Mouse (Mus musculus) telencephalon, adult 2 months (tissue): ENCODE results near the gene Fgfrl1.

Experiments used
- DNase-seq: peaks from one replicate; pipeline ENCODE4 v3.0.0-alpha.2; 2011; ENCODE audit warnings: low read depth, low spot score

Fgfrl1 gene

DNA sequence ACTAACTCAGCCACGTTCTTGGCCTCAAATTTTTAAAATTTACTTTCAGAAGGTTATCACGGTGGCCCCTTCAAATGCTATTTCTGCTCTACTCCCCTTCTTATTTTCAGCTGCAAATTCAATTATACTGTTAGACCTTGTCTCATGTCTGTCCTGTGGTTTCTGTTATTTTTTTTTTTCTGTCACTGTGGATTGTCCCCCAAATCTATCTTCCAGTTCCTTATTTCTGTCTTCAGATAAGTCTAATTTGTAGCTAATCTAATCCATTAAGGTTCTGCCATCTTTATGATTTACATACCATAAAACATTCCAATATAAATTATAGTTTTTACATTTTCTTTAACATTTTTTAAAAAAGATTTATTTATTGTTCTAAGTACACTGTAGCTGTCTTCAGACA, 24.8 kb upstream of the Fgfrl1 start:
- DNase-seq: no peak

DNA sequence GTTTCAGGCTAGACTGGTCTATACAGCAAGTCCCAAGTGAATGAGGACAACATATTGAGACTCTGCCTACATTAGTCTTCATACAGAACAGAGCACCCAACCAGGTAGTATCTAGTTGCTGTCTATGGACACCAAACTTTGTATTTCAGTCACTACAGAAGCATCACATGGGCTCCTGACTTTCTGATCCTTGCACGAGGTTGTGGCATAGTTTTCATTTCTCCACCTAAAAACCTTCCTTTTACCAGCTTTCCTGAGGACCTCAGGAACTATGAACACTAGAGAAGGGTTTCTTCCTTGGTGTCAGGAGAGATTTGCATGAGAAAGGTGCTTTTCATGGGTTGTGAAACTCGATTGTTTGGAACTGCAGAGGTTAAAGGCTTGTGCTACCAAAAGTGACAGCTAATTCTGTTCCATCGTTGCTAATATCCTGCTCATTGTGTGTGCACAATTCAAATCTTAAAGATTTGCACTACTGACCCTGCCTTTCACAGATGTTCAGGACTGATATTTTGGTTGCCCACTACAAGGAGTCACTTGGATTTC, 23.7 kb upstream of the Fgfrl1 start:
- no peak for DNase-seq

DNA sequence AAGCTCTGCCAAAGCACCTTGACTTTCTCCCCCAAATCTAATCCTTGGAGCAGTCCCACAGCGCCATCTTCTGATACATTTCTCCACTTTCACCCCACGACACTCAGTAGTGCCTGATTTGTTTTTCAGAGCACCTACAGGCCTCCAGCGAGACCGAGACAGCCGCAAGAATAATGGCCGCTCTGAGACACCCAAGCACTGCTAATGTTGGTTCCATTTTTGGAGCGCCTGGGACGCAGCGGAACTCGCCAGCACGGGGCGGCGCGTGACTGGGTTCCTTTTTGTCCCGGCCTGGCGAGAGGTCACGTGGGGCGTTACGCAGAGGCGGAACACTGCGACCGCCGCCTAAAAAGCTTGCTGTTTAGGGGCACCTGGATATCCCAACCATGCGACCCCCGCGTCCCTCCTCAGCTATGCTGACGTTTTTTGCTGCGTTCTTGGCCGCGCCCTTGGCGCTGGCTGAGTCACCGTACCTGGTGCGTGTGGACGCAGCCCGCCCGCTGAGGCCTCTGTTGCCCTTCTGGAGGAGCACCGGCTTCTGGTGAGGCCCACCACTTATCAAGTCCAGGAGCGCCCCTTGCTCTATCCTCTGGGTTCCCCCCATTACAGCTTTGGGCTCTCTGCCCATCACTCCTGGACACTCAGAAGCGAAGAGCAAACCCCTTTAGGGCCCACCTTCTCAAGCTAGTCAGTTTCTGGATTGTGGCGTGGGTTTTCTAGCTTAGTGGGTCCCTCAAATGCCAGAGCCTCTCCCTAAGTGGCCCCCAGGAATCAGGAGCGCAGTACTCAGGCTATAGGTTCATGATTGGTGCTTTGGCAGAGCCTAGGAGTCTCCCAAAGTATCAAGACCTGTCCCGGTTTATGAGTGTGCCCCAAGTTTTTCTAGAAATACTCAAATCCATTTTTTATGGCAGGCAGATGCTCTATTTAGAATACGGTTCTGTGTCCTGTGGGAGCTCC, 22.9 kb upstream of the Fgfrl1 start, which contains the start of gene Dgkq:
Gene Dgkq (minus strand): TSS at position 696 of the 960 bp plus-strand sequence.
- DNase-seq: peak; percentile 81

DNA sequence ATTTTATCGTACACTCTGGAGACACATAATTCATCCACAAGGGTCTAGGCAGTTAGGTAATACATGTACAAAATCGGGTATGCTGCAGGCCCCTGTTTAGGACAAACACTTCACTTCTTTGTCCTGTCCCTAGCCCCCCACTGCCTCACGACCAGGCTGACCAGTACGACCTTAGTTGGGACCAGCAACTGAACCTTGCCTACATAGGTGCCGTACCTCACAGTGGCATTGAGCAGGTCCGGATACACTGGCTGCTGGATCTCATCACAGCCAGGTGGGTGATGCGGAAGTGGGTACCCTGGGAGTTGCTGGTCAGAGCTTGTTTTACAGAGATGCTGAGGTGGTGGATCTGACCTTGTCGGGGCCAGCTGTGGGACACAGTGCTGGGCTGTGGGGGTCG, 22.2 kb upstream of the Fgfrl1 start:
- no peak for DNase-seq

DNA sequence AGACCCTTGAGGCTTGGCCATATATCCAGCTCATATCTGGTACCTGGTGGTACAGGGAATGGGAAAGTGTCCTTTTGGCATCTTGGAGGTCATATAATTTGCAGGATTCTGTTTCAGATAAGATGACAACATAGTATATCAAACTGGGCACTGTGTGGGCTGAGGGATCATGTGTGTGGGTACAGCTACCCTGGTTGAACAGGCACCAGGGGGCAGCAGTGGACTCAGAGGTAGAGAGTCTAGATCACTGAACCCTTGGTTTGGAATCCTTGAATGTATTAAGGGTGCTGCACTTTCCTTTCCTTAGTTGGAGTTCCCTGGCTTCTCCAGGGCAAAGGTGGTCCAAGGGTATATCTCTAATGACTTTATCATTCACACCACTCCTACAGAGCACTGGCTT, 21.4 kb upstream of the Fgfrl1 start:
- DNase-seq: no peak

DNA sequence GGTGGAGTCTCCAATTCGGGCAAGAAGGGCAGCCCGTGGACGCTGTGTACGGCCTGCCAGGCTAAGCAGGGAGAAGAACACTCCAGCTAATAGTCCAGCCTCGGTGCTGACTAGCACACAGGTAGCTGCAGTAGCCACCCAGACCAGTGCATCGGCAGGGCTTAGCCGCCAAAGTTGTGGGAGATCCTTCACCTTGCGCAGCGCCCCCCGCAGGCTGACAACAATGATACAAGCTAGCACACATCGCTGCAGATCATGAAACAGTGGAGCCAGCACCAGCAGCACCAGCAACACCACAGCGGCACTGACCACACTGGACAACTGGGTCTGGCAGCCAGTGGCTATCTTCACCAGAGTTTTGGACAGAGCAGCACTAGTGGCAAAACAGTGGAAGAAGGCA, 20.4 kb upstream of the Fgfrl1 start:
- DNase-seq: no peak

DNA sequence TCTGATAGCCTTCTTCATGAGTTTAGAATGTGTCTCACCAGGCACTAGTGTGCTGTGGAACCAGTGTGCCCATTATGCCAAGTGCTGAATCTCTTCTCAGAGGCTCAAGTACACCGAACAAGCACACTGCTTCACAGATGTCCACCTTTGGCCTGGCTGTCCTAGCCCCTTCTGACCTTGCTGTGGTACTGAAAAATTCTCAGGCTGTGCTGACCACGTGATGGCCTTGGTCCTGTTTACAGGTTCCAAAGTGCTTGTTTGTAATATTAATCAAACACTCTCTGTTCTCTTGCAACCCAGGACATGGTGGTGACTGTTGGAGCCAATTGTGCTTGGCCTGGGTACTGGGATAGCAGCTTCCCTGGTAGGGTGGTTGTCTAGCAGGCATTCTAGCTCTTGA, 17.6 kb upstream of the Fgfrl1 start:
- DNase-seq: no peak

DNA sequence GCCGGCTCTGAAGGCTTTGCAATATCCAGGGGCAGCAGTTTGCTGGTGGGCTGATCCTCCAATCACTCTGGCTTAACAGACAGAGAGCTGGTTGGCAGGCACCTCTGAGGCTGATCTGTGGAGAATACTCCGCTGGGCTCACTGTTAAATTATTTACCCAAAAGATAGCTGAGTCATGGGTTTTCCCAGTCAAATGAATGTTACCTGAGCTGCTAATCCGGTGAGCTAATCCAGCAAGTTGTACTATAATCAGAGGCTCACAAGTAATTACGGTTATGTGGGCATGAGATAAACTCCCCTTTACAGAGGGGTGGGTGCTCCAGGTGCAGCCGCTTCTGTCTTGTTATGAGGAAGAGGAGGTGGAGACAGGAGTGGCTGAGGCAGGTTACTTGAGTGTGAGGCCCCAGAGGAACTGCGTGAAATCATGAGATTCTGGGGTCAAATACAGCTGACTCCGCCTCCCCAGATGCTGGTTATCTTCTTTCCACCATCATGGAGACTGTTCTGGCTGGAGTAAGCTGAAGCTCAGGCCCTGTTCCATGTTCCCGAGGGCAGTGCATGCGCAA, 16.8 kb upstream of the Fgfrl1 start, which contains the start of gene Slc26a1:
Gene Slc26a1 (minus strand): TSS at position 319 of the 566 bp plus-strand sequence.
- DNase-seq: no peak

DNA sequence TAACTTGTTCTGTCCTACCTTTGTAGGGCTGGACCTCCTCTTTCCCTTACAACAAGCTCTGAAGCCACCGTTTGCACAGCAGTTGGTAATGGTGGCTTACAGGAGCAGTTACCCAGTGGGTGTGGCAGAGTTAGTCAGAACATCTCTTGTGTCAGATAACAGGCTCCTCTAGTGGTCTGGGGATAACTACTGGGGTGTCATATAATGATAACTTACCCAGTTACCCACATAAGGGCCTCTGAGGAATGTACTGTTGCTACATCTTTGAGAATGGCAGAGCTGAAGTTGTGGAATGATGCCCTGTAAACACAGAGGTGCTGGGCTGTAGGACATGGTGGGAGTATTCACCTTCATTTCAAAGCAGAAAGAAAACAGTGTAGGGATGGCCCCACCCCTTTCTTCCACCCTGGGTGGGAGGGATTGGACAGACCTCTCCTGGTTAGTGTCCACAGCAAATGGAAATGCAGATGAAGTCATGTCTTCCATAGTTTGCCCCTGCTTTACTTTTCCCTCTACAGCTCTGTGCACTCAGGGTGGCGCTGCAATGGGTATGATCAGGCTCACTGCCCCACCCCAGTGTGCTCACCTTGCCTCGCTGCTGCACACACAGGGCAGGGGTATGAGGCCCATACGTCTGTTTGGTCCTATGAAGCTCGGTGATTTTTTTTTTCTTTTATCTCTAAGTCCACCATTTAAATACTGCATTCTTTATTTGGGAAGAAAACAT, 15.2 kb upstream of the Fgfrl1 start:
- no peak for DNase-seq

DNA sequence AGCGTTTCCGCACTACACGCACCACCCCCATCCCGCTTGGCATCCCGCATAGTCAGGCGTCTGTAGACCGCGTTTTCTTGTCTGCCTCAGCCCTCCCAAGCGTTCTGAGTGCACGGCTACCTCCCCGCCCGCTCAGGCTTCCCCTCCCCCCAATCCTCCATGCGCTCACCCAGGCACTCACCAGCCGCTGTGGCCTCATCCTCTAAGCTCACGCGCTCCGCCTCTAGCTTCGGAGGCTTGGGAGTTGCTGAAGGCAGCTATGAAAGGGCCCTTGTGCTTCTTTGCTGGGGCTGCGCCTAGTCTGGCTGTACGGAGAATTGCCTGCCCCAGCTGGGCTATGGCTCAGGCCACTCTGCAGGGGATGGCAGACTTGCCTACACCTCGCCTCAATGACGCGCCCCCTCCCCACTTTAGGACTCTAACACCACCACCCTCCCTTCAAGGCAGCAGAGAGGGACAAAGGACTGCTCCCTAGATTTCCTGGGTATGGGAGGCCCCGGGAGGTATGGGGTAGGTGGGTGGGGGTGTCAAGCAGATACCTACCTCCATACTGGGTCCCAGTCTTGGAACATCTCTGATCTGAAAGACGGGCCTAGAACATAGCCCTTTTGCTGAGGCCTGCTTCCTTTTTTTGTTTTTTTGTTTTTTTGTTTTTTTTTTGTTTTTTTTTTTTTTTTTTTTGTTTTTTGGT, 14.4 kb upstream of the Fgfrl1 start:
- peak; percentile 84 for DNase-seq

DNA sequence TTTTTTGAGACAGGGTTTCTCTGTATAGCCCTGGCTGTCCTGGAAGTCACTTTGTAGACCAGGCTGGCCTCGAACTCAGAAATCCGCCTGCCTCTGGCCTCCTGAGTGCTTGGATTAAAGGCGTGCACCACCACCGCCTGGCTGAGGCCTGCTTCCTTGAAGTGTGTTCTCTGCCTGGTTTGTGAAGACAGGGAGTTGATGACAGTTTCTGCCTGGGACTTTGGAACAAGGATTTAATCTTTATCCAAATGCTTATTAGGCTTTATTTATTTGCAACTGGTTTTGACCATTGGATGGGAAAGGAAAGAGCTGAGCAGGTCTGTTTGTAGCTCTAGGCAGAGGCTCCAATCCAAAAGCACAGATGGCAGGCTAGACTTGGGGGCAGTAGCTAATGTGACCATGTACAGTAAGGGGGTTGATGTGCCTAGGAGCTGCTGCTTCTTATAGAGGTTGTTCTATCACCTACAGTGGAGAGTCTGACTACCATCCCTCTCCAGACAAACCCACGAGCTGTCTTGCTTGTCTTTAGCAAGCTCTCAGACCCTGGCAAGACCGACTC, 13.8 kb upstream of the Fgfrl1 start:
- DNase-seq: no peak

DNA sequence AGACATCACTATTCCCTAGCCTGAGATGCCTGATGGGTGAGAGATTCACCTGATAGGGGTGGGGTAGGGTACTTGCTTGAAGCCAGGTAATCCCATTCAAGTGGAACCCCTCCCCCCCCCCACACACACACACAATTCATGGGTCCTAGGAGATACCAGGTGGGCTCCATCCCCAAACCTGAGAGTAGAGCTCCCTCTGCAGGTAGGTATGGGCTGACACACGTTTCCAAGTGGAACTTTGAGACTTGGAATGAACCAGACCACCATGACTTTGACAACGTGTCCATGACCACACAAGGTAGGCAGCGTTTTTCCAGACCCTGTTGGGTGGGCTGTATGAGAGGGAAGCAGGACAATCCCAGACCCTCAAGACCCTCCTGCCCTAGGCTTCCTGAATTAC, 12.3 kb upstream of the Fgfrl1 start:
- no peak for DNase-seq

DNA sequence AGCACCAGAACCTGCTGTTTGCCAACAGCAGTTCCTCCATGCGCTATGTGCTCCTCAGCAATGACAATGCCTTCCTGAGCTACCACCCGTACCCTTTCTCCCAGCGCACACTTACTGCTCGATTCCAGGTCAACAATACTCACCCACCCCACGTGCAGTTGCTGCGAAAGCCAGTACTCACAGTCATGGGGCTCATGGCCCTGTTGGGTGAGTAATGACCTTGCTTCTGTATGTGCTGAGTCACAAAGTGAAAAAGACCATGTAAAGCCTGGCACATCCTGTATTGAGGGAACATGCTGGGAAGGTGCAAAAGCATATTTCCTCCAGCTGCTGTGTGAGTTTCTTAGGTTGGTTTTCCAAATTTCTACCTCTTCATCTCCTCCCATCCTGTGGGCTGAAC, 11.3 kb upstream of the Fgfrl1 start:
- DNase-seq: no peak

DNA sequence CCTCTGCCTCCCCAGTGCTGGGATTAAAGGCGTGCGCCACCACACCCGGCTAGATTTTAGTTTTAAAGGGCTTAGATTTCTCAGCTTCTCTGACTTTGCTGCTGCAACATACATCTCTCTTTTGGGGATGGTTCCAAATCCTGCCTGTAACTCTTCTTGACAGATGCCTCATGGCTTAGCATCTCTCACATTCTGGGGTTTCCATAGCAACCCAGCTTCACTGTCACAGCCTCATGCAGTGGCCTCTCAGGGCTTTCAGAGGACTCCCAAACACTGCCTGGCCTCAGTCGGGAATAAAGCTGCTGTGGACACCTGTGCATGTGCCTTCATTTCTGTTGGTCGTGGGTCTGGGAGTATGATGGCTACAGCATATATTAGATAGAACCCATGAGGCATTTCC, 3.1 kb upstream of the Fgfrl1 start:
- DNase-seq: no peak

DNA sequence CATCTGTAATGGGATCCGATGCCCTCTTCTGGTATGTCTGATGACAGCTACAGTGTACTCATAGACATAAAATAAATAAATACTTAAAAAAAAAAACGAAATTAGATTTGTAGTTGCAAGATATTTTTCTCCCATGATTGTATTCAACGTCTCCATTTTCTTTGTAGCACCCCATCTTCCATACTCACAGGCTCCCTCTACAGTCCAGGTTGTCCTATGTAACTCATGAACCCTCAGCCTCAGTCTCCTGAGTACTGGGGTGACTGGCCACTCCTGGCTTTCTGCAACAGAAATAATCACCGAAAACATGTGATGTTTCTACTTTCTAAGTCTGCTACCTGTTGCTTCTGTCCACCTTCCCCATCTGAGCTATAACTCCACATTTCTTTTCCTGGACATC, 1.0 kb upstream of the Fgfrl1 start:
- DNase-seq: no peak

DNA sequence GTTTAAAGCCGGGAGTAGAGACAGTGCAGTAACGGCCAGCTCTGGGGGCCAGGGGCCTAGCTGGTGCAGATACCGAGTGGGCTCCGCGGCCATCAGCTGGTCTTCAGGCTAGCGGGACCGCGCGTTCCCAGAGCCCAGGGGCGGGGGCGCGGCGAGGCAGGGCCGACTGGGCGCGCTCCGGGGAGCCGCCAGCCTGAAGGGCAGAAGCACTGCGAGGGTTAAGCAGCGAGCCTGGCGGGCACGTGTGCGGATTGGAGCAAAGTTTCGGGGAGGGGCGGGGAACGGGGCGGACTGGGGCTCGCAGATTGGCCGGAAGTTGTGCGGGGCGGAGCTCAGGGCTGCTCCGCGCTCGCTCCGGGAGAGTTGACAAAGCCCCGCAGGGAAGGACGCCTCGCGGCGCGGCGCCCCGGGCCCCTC, 1.7 kb downstream of the Fgfrl1 start:
- DNase-seq: peak; percentile 35

DNA sequence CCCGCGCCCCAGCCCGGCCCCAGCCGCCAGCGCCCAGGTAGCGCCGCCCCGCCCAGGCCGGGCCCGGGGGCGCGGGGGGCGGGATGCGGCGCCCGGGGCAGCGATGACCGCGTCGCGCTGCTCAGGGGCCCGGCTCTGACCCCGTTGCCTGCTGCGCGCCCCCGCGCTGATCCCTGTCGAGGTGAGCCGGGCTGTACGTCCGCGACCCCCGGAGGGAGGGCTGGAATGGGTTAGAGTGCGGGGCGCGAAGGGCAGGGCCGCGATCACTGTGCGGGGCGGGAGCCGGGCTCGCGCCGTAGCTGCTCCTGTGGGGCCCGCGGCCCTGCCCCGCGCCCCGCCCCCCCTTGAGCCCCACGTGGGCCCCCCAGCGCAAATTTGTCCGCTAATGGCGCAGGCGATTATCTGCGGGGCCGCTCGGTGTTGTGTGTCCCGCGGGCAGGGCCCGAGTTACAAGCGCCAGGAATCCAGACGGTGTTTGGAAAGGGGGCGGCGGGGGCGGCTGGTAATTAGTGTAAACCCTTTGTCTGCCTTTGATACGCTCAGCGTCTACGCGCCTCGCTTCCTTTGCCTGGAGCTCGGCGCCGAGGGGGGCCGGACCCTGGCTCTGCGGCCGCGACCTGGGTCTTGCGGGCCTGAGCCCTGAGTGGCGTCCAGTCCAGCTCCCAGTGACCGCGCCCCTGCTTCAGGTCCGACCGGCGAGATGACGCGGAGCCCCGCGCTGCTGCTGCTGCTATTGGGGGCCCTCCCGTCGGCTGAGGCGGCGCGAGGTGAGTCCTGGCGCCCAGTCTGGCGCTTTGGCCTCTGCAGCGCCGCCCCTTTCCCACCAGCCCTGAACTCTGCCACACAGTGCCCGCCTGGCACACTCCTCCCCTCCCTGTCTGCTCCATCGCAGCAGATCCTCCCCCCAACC, 2.4 kb downstream of the Fgfrl1 start:
- DNase-seq: no peak

DNA sequence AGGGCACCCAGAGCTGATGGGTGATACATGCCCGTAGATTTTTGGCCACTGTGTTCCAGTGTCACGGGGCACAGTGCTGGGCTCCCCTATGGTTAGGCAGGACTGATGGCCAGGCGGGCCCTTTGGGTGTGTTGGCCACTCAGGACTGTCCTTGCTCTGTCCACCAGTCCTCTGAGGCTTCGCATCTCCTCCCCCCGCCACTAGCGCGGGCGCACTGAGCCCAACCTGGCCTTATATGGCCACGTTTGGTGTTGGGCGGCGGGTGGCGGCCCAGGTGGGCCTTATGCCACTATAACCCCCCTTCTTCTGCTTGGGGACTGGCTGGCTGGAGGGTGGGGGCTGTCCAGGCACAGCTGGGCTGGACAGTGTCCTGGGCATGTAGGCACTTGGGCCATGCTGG, 3.7 kb downstream of the Fgfrl1 start:
- no peak for DNase-seq

DNA sequence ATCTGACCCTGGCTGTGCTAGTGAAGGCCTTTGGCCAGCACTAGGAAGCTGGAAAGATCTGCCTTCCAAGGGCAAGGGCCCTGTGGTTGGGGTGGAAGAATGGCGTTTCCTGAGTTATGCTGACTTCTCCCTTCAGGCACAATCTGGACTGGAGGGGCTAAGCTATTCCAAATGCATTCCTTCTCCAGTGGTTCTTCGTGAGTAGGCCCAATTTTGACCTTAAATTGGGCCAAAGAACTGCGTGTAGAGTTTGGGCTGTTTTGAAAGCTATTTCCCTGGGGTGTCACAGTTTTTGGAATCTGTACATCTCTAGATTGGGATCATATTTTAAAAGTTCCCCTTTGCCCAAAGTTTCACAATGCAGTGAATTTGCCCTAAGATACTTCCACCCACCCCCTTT, 4.4 kb downstream of the Fgfrl1 start:
- no peak for DNase-seq

DNA sequence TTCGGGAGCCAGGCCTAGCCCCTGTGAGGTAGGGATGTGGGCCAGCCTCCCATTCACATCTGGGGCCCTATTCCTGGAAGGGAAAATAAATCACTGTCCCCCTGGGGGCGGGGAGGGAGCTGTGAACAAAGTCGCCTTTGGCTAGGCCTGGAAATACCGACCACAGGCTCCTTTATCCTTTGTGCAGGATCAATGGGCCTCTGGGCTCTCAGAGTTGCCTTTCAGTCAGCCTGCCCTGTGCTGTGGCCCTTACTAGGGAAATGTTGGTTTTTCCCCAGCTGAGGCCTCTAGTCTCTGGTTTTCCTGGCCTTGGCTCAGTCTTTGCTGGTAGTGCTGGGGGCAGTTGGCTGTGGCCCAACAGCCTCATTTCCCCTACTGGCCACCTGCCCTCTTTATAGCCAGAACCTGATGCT, 5.2 kb downstream of the Fgfrl1 start:
- peak; percentile 34 for DNase-seq
